Mouse (Mus musculus) intestine, postnatal 0 days (tissue): ENCODE results near the gene Atp4b. TPM values are rescaled to one million over a fixed set of nuclear protein-coding genes. Genes with fewer than 3 reads are reported as not detected.
"Not testable (repeated sequence)": the region's sequence is repeated elsewhere in the genome, so short reads cannot be mapped to it uniquely, and the experiment has no call there.

Source experiments
- ATAC-seq: fragments of 200-750 bp; cut with Nextera tagmentation; 2 replicates; pipeline ENCODE4 v1.8.0; 2017; ENCODE audit warnings: mild to moderate bottlenecking, moderate TSS enrichment, moderate library complexity
- H3K27ac ChIP-seq: fragments of 300-500 bp; sonication (generic); 2 replicates; pipeline ENCODE4 v1.5.1; 2014; ENCODE audit warnings: mild to moderate bottlenecking, low read depth, low read length, moderate library complexity
- H3K27me3 ChIP-seq: fragments of 300-500 bp; sonication (generic); replicated peaks from 2 replicates; pipeline ENCODE4 v1.6.1; 2014; ENCODE audit warnings: low read length, mixed read lengths; ENCODE audit not compliant: control insufficient read depth, insufficient read depth
- H3K36me3 ChIP-seq: fragments of 300-500 bp; sonication (generic); 2 replicates; pipeline ENCODE4 v1.6.1; 2014; ENCODE audit warnings: mild to moderate bottlenecking, moderate library complexity; ENCODE audit not compliant: control insufficient read depth, insufficient read depth
- H3K4me1 ChIP-seq: fragments of 300-500 bp; sonication (generic); replicated peaks from 2 replicates; pipeline ENCODE4 v1.6.1; 2014; ENCODE audit warnings: antibody characterized with exemption, low read length, mixed read lengths; ENCODE audit not compliant: control insufficient read depth, insufficient read depth
- H3K4me2 ChIP-seq: fragments of 300-500 bp; sonication (generic); replicated peaks from 2 replicates; pipeline ENCODE4 v1.6.1; 2014; ENCODE audit warnings: low read depth, mild to moderate bottlenecking, moderate library complexity
- H3K4me3 ChIP-seq: fragments of 300-500 bp; sonication (generic); 2 replicates; pipeline ENCODE4 v1.5.1; 2014; ENCODE audit warnings: low read depth, low read length
- H3K9ac ChIP-seq: fragments of 300-500 bp; sonication (generic); 2 replicates; pipeline ENCODE4 v1.6.1; 2014; ENCODE audit warnings: mild to moderate bottlenecking, low read depth, low read length
- H3K9me3 ChIP-seq: fragments of 300-500 bp; sonication (generic); 2 replicates; pipeline ENCODE4 v1.6.1; 2016; ENCODE audit warnings: mixed run types; ENCODE audit not compliant: control insufficient read depth
- CTCF ChIP-seq: sonication (generic); IDR thresholded peaks from 2 replicates; pipeline ENCODE4 v1.5.1; 2016; ENCODE audit warnings: low read depth, mild to moderate bottlenecking, control low read depth, antibody characterized with exemption, moderate library complexity
- WGBS: fragments of 180-500 bp; shearing (Covaris S2); extraction: QIAGEN DNeasy Blood & Tissue Kit; methylation state at CpG from one replicate; pipeline ENCODE4 v1.1.7; 2014; 5-methylcytosine and 5-hydroxymethylcytosine counted together
- polyA plus RNA-seq: library from polyadenylated mRNA; unstranded; fragments of >200 nt; fragmentation: Nextera tagmentation; extraction: Ambion mirVana; gene quantifications from 2 replicates; pipeline ENCODE4 v1.2.1, GENCODE M21; 2015

Atp4b gene
- polyA plus RNA-seq, 1 experiment from 2014 or later: not detected

GRCm38 (mm10) chr8:13340650-13341049, 56.0 kb downstream of the Atp4b start:
- H3K36me3 ChIP-seq: peaks cover 42% of the 10 kb centered on the region
- ATAC-seq: no peak
- no peak overlapping the region for H3K9ac ChIP-seq
- no peak overlapping the region for H3K27ac ChIP-seq
- no peaks in the 10 kb centered on the region for H3K27me3 ChIP-seq
- H3K4me2 ChIP-seq: no peak overlapping the region
- H3K9me3 ChIP-seq: no peaks in the 10 kb centered on the region
- no peaks in the 10 kb centered on the region for H3K4me1 ChIP-seq
- 78% methylated on average over 8 of the region's 8 CpGs for WGBS
- TF ChIP-seq CTCF: no peak
- H3K4me3 ChIP-seq: no peak overlapping the region

- peak overlapping the region; percentile 92 for H3K9ac ChIP-seq
- peaks cover 31% of the 10 kb centered on the region for H3K36me3 ChIP-seq
- H3K4me1 ChIP-seq: no peaks in the 10 kb centered on the region
- no peak for ATAC-seq
- peak overlapping the region; percentile 76 for H3K4me3 ChIP-seq
- no peaks in the 10 kb centered on the region for H3K9me3 ChIP-seq
- WGBS: 2% methylated on average over 11 of the region's 11 CpGs
- peak overlapping the region; percentile 96 for H3K4me2 ChIP-seq
- no peak overlapping the region for H3K27ac ChIP-seq
- no peak for TF ChIP-seq CTCF
- H3K27me3 ChIP-seq: no peaks in the 10 kb centered on the region
Observed at GRCm38 (mm10) chr8:13339646-13339990, 57.0 kb downstream of the Atp4b start.

GRCm38 (mm10) chr8:13338901-13339645, 57.6 kb downstream of the Atp4b start:
- H3K4me2 ChIP-seq: peak overlapping the region; percentile 96
- under 1% methylated on average over 50 of the region's 70 CpGs for WGBS
- peak; percentile 29 for ATAC-seq
- H3K4me1 ChIP-seq: no peaks in the 10 kb centered on the region
- H3K36me3 ChIP-seq: peaks cover 26% of the 10 kb centered on the region
- H3K4me3 ChIP-seq: peak overlapping the region; percentile 76
- H3K9ac ChIP-seq: peak overlapping the region; percentile 92
- no peaks in the 10 kb centered on the region for H3K9me3 ChIP-seq
- peak overlapping the region; percentile 70 for H3K27ac ChIP-seq
- H3K27me3 ChIP-seq: no peaks in the 10 kb centered on the region
- no peak for TF ChIP-seq CTCF

GRCm38 (mm10) chr8:13338255-13338860, 58.3 kb downstream of the Atp4b start, which contains the start of gene Tfdp1:
Tfdp1 (plus strand) TSS chr8:13338751.
- H3K27ac ChIP-seq: peak within 1 kb of the TSS; percentile 70
- peak; percentile 92 for ATAC-seq
- H3K4me3 ChIP-seq: peak within 1 kb of the TSS; percentile 76
- no peak for TF ChIP-seq CTCF
- peak within 1 kb of the TSS; percentile 96 for H3K4me2 ChIP-seq
- H3K27me3 ChIP-seq: no peaks in the 10 kb centered on the region
- no peaks in the 10 kb centered on the region for H3K4me1 ChIP-seq
- under 1% methylated on average over 58 of the region's 72 CpGs for WGBS
- H3K9me3 ChIP-seq: no peaks in the 10 kb centered on the region
- peak within 1 kb of the TSS; percentile 92 for H3K9ac ChIP-seq
- peaks cover 19% of the 10 kb centered on the region for H3K36me3 ChIP-seq

- H3K4me2 ChIP-seq: no peak overlapping the region
- H3K36me3 ChIP-seq: peaks cover 14% of the 10 kb centered on the region; the same call in 1 of the 2 replicates
- H3K4me3 ChIP-seq: no peak overlapping the region
- H3K4me1 ChIP-seq: no peaks in the 10 kb centered on the region
- ATAC-seq: no peak
- H3K9me3 ChIP-seq: no peaks in the 10 kb centered on the region
- H3K27ac ChIP-seq: no peak overlapping the region
- no peak overlapping the region for H3K9ac ChIP-seq
- WGBS: 67% methylated on average over 3 of the region's 3 CpGs
- no peaks in the 10 kb centered on the region for H3K27me3 ChIP-seq
- TF ChIP-seq CTCF: no peak
Observed at GRCm38 (mm10) chr8:13337678-13338077, 58.9 kb downstream of the Atp4b start.

DNA sequence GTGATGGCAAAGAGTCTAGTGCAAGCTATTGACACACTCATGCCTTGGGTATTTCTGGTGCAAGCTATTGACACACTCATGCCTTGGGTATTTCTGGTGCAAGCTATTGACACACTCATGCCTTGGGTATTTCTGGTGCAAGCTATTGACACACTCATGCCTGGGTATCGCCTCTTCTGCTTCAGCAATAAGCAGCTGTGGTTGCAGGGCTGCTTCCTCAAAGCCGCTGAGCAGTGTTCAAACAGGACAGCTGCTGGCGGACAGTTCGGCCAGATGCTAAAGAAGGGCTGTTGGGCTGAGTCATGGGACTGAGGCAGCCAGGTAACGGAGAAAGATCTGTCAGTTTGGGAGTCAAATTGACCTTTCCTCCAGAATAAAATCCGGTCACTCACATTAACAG, 59.4 kb downstream of the Atp4b start:
- H3K4me2 ChIP-seq, H3K4me1 ChIP-seq, ATAC-seq, H3K27ac ChIP-seq, H3K27me3 ChIP-seq, H3K9ac ChIP-seq, H3K4me3 ChIP-seq, H3K9me3 ChIP-seq, H3K36me3 ChIP-seq: not testable (repeated sequence)
- 51% methylated on average over 6 of the region's 6 CpGs for WGBS

Other genes with a start within 250 kb of the Atp4b start
- gene Lamp1, start 237.7 kb downstream of the Atp4b start, polyA plus RNA-seq: 847 and 854 TPM in 2 replicates
- 110 and 113 TPM in 2 replicates for gene Grtp1, start 196.2 kb downstream of the Atp4b start, polyA plus RNA-seq
- 0.48 TPM in 1 of 2 replicates, not detected in the other for gene Adprhl1, start 142.7 kb downstream of the Atp4b start, polyA plus RNA-seq
- 7.3 and 7.9 TPM in 2 replicates for gene Dcun1d2, start 108.7 kb downstream of the Atp4b start, polyA plus RNA-seq
- gene Tmco3, start 108.6 kb downstream of the Atp4b start, polyA plus RNA-seq: 18.5 and 22.2 TPM in 2 replicates
- gene Tfdp1, start 58.1 kb downstream of the Atp4b start, polyA plus RNA-seq: 50.3 and 51.2 TPM in 2 replicates
- gene Grk1, start 8.3 kb upstream of the Atp4b start, polyA plus RNA-seq: not detected in 2 replicates
- 5.8 and 6.1 TPM in 2 replicates for gene Tmem255b, start 38.4 kb upstream of the Atp4b start, polyA plus RNA-seq
- gene Gas6, start 97.7 kb upstream of the Atp4b start, polyA plus RNA-seq: 75.6 and 77.3 TPM in 2 replicates
- not detected in 2 replicates for gene 1700029H14Rik, start 165.6 kb upstream of the Atp4b start, polyA plus RNA-seq